8 mouse cellular contexts compared by ENCODE assay signal in the genomic region with DNA sequence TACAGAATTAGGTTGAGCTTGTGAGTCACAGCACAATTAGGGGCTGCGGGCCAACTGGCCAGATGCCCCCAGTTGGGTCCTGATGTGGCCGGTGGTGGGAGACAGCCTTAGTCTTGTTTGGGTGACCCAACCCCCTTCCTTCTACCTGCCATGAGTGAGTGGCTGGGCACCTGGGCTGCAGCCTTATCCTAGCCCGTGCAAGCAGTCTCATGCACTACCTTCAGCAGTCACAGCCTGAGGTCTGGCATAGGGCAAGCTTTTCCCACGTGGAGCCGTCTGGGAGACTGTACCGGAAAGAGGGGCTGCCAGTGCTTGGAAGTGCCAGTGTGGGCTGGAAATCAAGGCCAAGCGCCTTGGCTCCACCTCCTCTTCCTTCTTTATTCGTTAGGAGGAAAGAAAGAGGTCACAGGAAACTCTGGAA. TPM values are rescaled to one million over a fixed set of nuclear protein-coding genes. Genes with fewer than 3 reads are reported as not detected.
A peak's percentile ranks its signal among the peaks of the same experiment; 100 is the strongest.
DNase-seq lines count a peak whose midpoint lies in the region; ATAC-seq and TF ChIP-seq lines count a peak whose summit lies in the region.

No protein-coding gene starts in this region.

- peak; percentile 66 for DNase-seq in hindbrain, postnatal 0 days (ENCODE audit: low spot score)
- DNase-seq in R1 (ENCODE audit: low read depth, low spot score) = peak; percentile 97
- DNase-seq in embryonic facial prominence, embryonic 14.5 days (ENCODE audit: low spot score) = peak; percentile 52
- peak; percentile 82 for DNase-seq in lung, postnatal 10 days
- no peak for DNase-seq in midbrain, embryonic 14.5 days
- DNase-seq in urinary bladder, adult 18-20 months (ENCODE audit: low spot score in 2 of 2) = no peak

- H3K4me3 ChIP-seq in hindbrain, postnatal 0 days (ENCODE audit: low read length) = no peak overlapping the region
- H3K4me3 ChIP-seq in hindbrain, embryonic 12.5 days = no peak overlapping the region
- no peak overlapping the region for H3K4me3 ChIP-seq in embryonic facial prominence, embryonic 14.5 days (ENCODE audit: low read depth, low read length)
- H3K4me3 ChIP-seq in kidney, embryonic 16.5 days (ENCODE audit: low read length) = no peak overlapping the region
- H3K4me3 ChIP-seq in midbrain, embryonic 14.5 days (replicated peaks; ENCODE audit: low read depth, low read length) = no peak overlapping the region

- no peak overlapping the region for H3K4me2 ChIP-seq in hindbrain, postnatal 0 days (ENCODE audit: low read depth, low read length)
- no peak overlapping the region for H3K4me2 ChIP-seq in hindbrain, embryonic 12.5 days (replicated peaks)
- peak overlapping the region; percentile 23; the same call in 1 of the 2 replicates for H3K4me2 ChIP-seq in embryonic facial prominence, embryonic 14.5 days (ENCODE audit: low read depth, low read length)
- H3K4me2 ChIP-seq in kidney, embryonic 16.5 days (replicated peaks; ENCODE audit: low read depth, low read length) = 0 out of 2 replicates have a peak overlapping the region, but pooled peaks have one; percentile 13
- H3K4me2 ChIP-seq in midbrain, embryonic 14.5 days (ENCODE audit: low read length) = no peak overlapping the region

- H3K36me3 ChIP-seq in hindbrain, postnatal 0 days (ENCODE audit: insufficient read depth, low read length) = no peaks in the 10 kb centered on the region
- no peaks in the 10 kb centered on the region for H3K36me3 ChIP-seq in hindbrain, embryonic 12.5 days
- H3K36me3 ChIP-seq in embryonic facial prominence, embryonic 14.5 days (ENCODE audit: control insufficient read depth, insufficient read depth, low read length) = no peaks in the 10 kb centered on the region
- no peaks in the 10 kb centered on the region for H3K36me3 ChIP-seq in kidney, embryonic 16.5 days (ENCODE audit: insufficient read depth, low read length)
- H3K36me3 ChIP-seq in midbrain, embryonic 14.5 days (ENCODE audit: control insufficient read depth, insufficient read depth, low read length) = no peaks in the 10 kb centered on the region

- 44% methylated on average over 8 of the region's 8 CpGs for WGBS in hindbrain, postnatal 0 days
- 53% methylated on average over 8 of the region's 8 CpGs for WGBS in hindbrain, embryonic 12.5 days
- 42% methylated on average over 8 of the region's 8 CpGs for WGBS in embryonic facial prominence, embryonic 14.5 days
- WGBS in kidney, embryonic 16.5 days = 42% methylated on average over 8 of the region's 8 CpGs
- WGBS in midbrain, embryonic 14.5 days = 58% methylated on average over 8 of the region's 8 CpGs

- no peaks in the 10 kb centered on the region for H3K9me3 ChIP-seq in hindbrain, postnatal 0 days (ENCODE audit: low read length)
- no peaks in the 10 kb centered on the region for H3K9me3 ChIP-seq in hindbrain, embryonic 12.5 days (replicated peaks)
- H3K9me3 ChIP-seq in embryonic facial prominence, embryonic 14.5 days (ENCODE audit: control insufficient read depth, low read length) = no peaks in the 10 kb centered on the region
- H3K9me3 ChIP-seq in kidney, embryonic 16.5 days (ENCODE audit: low read length) = no peaks in the 10 kb centered on the region
- H3K9me3 ChIP-seq in midbrain, embryonic 14.5 days (ENCODE audit: control insufficient read depth, low read length) = no peaks in the 10 kb centered on the region

- peaks cover 9% of the 10 kb centered on the region; the same call in 1 of the 2 replicates for H3K4me1 ChIP-seq in hindbrain, postnatal 0 days (ENCODE audit: insufficient read depth, low read length)
- H3K4me1 ChIP-seq in hindbrain, embryonic 12.5 days = no peaks in the 10 kb centered on the region
- H3K4me1 ChIP-seq in embryonic facial prominence, embryonic 14.5 days (ENCODE audit: control insufficient read depth, insufficient read depth, low read length) = peaks cover 20% of the 10 kb centered on the region; the same call in 1 of the 2 replicates
- H3K4me1 ChIP-seq in kidney, embryonic 16.5 days (ENCODE audit: insufficient read depth, low read length) = no peaks in the 10 kb centered on the region
- H3K4me1 ChIP-seq in midbrain, embryonic 14.5 days (ENCODE audit: control insufficient read depth, insufficient read depth, low read length) = no peaks in the 10 kb centered on the region

- peak; percentile 77 for ATAC-seq in hindbrain, postnatal 0 days
- ATAC-seq in hindbrain, embryonic 12.5 days (ENCODE audit: low FRiP score) = no peak
- peak; percentile 62; the same call in 1 of the 2 replicates for ATAC-seq in embryonic facial prominence, embryonic 14.5 days (ENCODE audit: low read depth)
- ATAC-seq in kidney, embryonic 16.5 days (ENCODE audit: low FRiP score, low TSS enrichment) = peak; percentile 71
- no peak for ATAC-seq in midbrain, embryonic 14.5 days (ENCODE audit: low FRiP score, low TSS enrichment)

- TF ChIP-seq CTCF in hindbrain, postnatal 0 days (IDR thresholded peaks at IDR 0.05; ENCODE audit: low read depth) = no peak

- H3K27me3 ChIP-seq in hindbrain, postnatal 0 days (ENCODE audit: insufficient read depth, low read length) = no peaks in the 10 kb centered on the region
- H3K27me3 ChIP-seq in hindbrain, embryonic 12.5 days = no peaks in the 10 kb centered on the region
- no peaks in the 10 kb centered on the region for H3K27me3 ChIP-seq in embryonic facial prominence, embryonic 14.5 days (replicated peaks; ENCODE audit: control insufficient read depth, insufficient read depth, low read length)
- H3K27me3 ChIP-seq in kidney, embryonic 16.5 days (ENCODE audit: insufficient read depth, low read length) = no peaks in the 10 kb centered on the region
- no peaks in the 10 kb centered on the region for H3K27me3 ChIP-seq in midbrain, embryonic 14.5 days (ENCODE audit: control insufficient read depth, insufficient read depth, low read length)

- peak overlapping the region; percentile 54; the same call in 1 of the 2 replicates for H3K27ac ChIP-seq in hindbrain, postnatal 0 days
- no peak overlapping the region for H3K27ac ChIP-seq in hindbrain, embryonic 12.5 days
- no peak overlapping the region; the same call in 1 of the 2 replicates for H3K27ac ChIP-seq in embryonic facial prominence, embryonic 14.5 days (replicated peaks; ENCODE audit: low read depth, low read length)
- peak overlapping the region; percentile 35 for H3K27ac ChIP-seq in kidney, embryonic 16.5 days (ENCODE audit: low read length)
- no peak overlapping the region for H3K27ac ChIP-seq in midbrain, embryonic 14.5 days (replicated peaks; ENCODE audit: low read depth, low read length)

- no peak overlapping the region for H3K9ac ChIP-seq in hindbrain, postnatal 0 days (replicated peaks; ENCODE audit: low read length)
- H3K9ac ChIP-seq in hindbrain, embryonic 12.5 days = no peak overlapping the region
- H3K9ac ChIP-seq in embryonic facial prominence, embryonic 14.5 days (ENCODE audit: low read depth, low read length) = no peak overlapping the region
- H3K9ac ChIP-seq in kidney, embryonic 16.5 days (replicated peaks; ENCODE audit: low read length) = no peak overlapping the region
- H3K9ac ChIP-seq in midbrain, embryonic 14.5 days (replicated peaks; ENCODE audit: low read length) = no peak overlapping the region

RNA-seq across cellular contexts. Expression of a gene that starts 13.4 kb away (rescaled TPM):
- total RNA-seq in hindbrain, postnatal 0 days (2014; rRNA removed) = 58.0 and 58.7 TPM in 2 replicates
- 49.4 and 55.0 TPM in 2 replicates for polyA plus RNA-seq in hindbrain, postnatal 0 days (2015; fragmentation: Nextera tagmentation; extraction: Ambion mirVana)
- 19.0 and 23.8 TPM in 2 replicates for polyA plus RNA-seq in hindbrain, embryonic 12.5 days (2016; fragmentation: Nextera tagmentation; extraction: Ambion mirVana)
- polyA plus RNA-seq in embryonic facial prominence, embryonic 14.5 days (2014; fragmentation: Nextera tagmentation; extraction: Ambion mirVana) = 113 and 128 TPM in 2 replicates
- 8.3 and 13.4 TPM in 2 replicates for polyA plus RNA-seq in kidney, embryonic 16.5 days (2015; fragmentation: Nextera tagmentation; extraction: Ambion mirVana)
- polyA plus RNA-seq in midbrain, embryonic 14.5 days (2014; fragmentation: Nextera tagmentation; extraction: Ambion mirVana) = 6.9 and 12.7 TPM in 2 replicates

Comparison
In these comparisons a context has a peak if more than half of its experiments do, and no peak if none do; other contexts are left out.
1. ATAC-seq: peak in hindbrain, postnatal 0 days (single experiment), embryonic facial prominence, embryonic 14.5 days (single experiment) and kidney, embryonic 16.5 days (single experiment); none in hindbrain, embryonic 12.5 days (single experiment) and midbrain, embryonic 14.5 days (single experiment).
2. H3K27ac ChIP-seq: peak in hindbrain, postnatal 0 days (single experiment) and kidney, embryonic 16.5 days (single experiment); none in hindbrain, embryonic 12.5 days (single experiment), embryonic facial prominence, embryonic 14.5 days (single experiment) and midbrain, embryonic 14.5 days (single experiment).
3. DNase-seq: peak in hindbrain, postnatal 0 days (single experiment), R1 (single experiment), embryonic facial prominence, embryonic 14.5 days (single experiment) and lung, postnatal 10 days (single experiment); none in midbrain, embryonic 14.5 days (single experiment) and urinary bladder, adult 18-20 months (0 of 2).
4. H3K4me2 ChIP-seq: peak in embryonic facial prominence, embryonic 14.5 days (single experiment) and kidney, embryonic 16.5 days (single experiment); none in hindbrain, postnatal 0 days (single experiment), hindbrain, embryonic 12.5 days (single experiment) and midbrain, embryonic 14.5 days (single experiment).